Mouse (Mus musculus): Measurements from ENCODE around the gene Hoxa2.

- no peak for TF ChIP-seq CTCF (IDR thresholded peaks at IDR 0.05; ENCODE audit: insufficient read depth, low read depth, low read length)
- TF ChIP-seq POLR2A (IDR thresholded peaks at IDR 0.05; ENCODE audit: insufficient read depth, low read depth, low read length), result no peak
Measured at GRCm38 (mm10) chr6:52211961-52212360, 47.3 kb upstream of the Hoxa2 start.

All from olfactory bulb, adult 2 months (tissue).